Mouse (Mus musculus) c-Kit-positive CD71-positive TER-119-negative erythroid progenitor cells, embryonic 14.5 days (primary cell): ENCODE data around the gene Slc5a5.

ENCODE experiments used
- DNase-seq: peaks from one replicate; pipeline ENCODE4 v3.0.0-alpha.2; 2013; ENCODE audit warnings: low read depth

The Slc5a5 gene

DNA sequence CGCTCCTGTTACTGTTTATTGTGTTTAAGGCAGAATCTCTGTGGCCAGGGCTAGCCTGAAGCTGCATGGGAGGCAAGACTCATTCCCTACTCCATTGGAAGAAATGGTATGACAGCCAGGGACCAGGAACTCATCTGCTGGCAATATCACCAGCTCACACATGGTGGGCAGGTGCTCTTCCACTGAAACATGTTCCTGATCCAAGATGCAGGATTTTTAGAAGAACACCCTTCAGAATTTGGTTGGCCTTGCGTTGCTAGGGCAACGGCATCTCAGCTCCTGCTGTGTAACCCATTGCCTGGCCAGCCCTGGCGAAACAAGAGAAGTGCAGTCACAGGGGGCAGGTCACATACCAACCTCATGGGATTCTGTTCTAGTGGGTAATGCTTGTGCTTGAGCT lies 13.1 kb downstream of the Slc5a5 start:
- no peak for DNase-seq

DNA sequence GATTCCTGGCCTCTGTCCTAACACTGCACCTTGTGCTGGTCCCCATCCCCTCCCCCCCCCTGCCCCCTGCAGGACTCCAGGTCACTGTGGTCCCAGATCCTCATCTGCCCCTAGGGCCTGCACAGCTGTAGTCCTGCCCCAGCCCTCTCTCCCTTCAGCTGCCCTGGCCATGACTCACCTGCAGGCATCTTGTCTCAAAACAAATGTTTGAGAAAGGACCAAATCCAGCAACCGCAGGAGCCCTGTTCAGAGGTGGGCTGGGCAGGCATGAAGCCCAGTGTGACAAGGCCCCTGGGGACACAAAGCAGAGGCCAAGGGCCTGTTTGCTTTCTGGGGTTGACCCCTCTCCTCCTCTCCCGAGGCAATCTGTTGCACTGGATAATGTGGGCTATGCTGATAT lies 14.4 kb downstream of the Slc5a5 start:
- no peak for DNase-seq

DNA sequence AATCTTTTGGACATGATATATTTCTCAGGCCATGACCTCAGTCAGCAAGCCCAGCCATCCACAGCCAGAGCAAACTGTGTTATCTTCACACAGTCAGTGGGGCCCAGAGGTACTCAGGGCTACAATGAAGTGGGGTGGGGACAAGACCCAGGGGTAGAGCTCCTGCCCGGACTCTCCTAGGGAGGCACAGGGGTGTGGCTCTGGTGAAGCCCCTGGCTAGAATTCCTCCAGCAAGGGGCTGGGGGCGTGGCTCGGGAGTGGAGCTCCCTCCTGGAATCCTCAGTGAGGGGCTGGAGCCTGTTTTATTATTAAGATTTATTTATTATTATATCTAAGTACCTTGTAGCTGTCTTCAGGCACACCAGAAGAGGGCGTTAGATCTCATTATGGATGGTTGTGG lies 16.2 kb downstream of the Slc5a5 start:
- DNase-seq = no peak

DNA sequence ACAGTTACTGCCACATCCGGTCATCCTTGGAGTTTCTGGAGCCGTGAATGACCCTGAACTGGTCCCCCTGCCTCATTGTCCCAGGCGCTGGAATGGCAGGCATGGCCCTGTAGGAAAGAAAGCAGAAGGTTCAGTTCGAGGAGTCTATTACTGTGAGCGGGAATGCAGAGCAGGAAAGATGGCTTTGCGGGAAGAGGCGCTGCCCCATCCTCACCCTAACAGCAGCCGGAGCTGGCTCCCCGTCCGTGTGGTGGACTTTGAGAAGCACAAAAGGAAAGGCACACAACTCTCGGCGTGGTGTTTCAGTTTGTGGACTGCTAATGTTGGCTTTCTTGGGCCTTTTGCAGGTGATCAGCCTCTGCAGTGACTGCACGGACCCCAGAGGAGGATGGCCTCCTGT lies 18.1 kb downstream of the Slc5a5 start:
- DNase-seq = no peak

DNA sequence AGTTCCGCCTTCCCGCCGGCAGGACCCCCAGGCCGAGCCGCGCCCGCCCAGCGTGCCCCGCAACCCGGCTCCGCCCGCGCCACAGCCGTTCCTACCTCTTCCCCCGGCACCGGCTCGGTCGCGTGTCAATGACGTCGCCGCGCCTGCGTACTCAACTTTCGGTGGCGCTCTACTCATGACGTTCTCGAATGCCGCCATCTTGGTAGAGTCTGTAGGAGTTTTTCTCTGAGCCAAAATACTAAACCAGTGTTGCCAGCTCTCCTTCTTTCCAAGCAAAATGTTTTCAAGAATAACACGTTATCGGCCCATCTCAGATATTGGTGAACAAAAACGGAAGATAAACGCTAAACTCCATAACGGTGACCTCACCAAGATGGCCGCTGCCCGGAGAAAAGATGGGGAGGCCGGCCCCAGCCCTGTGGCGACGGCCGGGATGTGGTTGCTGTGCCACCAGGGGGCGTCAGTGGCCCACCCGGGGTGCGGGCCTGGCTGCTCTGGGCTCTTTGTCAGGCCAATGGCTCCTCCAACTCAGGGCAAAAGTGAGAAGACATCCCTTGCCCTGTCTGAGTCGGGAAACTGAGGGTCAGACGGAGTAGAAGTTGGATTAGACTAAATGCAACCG lies 19.1 kb downstream of the Slc5a5 start, which contains the start of gene Ccdc124:
Gene Ccdc124 (minus strand): TSS at position 572 of the 622 bp plus-strand sequence.
- peak; percentile 91 for DNase-seq

DNA sequence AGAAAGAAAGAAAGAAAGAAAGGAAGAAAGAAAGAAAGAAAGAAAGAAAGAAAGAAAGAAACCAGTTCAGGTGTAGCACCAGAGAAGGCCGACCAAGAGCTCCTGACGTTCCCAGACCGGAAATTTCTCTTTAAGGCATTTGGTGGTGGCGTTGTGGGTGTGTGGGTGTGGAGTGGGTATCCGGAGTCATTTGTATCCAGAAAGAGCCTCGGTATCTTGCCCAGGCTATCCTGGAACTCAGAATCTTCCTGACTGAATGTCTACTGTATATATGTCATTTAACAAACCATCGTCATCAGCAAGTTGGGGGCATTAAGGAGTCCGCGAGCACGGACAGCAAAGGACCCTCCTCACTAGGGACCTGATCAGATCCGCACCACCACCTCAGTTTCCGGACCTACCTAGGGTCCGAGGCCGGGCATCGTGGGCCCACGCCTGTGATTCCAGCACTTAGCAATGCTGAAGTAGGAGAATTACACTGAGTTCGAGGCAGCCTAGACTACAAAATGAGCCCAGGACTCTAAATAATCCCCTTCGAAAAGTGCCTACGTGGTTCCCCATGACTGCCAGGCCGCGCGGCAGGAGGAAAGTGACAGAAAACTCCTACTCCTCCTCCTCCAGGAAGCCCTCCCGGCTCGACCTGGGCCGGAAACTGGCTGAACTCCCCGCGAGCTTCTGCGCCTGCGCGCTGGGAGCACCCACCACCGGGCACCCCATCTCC lies 19.8 kb downstream of the Slc5a5 start:
- no peak for DNase-seq

DNA sequence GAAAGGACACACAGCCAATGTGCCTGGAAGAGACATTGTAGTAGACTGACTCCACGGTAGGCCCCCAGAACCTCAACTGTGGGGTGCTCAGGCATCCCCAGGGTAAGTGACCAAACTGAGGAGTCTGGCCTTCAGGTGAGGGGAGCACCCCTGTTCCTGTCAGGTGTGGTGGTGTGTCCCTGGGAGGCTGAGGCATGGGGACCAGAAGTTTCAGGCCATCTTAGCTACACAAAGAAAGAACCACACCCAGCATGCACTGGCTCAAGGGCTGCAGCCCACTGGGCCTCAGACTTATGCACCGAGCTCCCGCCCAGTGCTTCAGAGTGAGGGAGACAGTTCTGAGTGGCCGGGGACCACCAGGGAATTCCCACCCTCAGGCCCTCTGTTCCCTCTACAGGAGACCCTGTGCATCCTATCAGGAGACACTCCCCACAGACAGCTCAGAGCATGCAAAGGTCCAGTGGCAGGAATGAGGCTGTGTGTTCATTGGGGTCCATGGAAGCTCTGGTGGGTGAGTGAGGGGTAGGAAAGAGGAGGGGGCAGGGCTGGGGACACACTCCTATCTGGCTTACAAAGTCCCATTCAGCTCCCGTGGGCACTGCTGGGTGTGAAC lies 21.3 kb downstream of the Slc5a5 start:
- no peak for DNase-seq

DNA sequence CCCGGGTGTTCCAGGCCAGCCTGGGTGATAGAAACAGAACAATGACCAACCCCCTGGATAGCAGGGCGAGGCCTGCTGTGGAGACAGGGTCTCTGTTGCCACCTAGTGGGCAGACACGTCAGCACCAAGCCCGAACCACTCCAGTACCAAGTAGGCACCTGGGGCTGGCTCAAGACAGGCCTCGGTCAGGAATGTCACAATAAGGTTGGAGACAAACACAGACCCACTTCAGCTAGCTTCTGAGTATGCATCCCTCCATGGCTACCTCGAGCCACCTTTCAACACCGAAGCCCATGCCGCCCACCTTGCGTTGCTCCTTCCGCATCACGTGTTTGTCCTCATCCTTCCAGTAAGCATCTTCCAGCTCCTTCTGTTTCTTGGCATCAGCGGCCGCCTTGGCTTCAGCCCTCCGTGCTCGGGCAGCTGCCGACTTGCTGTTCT lies 22.9 kb downstream of the Slc5a5 start:
- DNase-seq = no peak

DNA sequence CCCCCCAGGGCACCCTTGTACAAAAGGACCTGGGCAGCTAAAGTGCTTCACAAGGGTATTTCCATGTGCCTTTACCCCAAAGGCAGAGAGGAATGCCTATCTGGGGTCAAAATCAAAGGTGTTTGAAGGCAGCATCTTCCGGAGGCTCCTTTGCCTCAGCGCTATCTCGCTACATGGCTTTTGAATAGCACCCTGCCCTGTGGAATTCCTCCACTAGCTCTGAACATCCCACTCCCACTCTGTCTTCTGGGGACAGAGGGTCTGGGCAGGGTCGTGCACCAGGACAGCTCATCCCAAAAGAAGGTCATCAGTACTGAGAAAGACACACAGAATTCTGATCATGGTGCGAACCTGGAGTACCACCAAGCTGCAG lies 23.4 kb downstream of the Slc5a5 start:
- no peak for DNase-seq

DNA sequence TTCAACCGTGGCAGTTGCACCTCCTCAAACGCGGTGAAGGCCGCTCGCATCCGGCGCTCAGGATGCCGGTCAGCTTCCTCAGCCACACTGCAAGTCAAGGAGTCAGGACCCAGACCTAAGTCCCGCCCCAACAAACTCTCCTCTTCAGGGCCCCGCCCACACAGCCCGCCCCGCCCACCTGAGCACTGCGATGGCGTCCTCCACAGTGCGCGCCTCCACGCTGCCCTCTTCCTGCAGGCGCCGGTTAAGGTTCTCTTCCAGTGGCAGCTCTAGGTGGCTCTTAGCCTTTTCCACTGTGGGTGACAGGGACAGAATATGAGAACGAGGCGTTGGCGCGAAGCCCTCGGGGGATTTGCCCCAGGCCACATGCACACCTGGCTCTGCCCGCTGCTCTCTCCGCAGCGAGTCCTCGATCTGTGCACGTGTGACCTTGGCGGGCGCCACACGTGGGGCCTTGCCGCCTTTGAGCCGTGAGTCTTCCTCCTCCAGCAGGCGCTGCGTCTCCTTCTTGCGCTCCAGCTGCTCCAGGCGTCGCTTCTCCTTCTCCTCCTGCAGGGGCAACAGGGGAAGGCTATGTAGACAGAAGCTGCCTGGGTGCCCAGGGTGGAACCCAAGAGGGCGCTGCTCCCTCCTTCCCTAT lies 23.9 kb downstream of the Slc5a5 start:
- DNase-seq = no peak

DNA sequence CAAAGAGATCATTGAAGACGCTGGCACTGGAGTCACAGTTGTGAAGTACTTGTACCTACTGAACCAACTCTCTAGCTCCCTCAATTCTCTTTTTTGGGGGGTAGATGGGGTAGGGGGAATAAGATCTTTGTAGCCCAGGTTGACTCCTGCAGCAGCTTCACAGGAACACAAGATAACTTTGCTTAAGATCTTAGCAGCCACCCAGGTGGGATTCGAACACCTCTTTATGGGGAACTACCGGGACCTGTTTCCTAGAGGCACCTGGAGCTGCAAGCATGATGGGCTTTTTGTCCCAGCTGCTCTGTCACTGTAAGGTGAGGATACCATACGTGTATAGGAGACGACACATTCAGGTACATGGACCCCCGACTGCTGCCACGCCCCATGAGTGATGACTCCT lies 26.0 kb downstream of the Slc5a5 start:
- DNase-seq = no peak

DNA sequence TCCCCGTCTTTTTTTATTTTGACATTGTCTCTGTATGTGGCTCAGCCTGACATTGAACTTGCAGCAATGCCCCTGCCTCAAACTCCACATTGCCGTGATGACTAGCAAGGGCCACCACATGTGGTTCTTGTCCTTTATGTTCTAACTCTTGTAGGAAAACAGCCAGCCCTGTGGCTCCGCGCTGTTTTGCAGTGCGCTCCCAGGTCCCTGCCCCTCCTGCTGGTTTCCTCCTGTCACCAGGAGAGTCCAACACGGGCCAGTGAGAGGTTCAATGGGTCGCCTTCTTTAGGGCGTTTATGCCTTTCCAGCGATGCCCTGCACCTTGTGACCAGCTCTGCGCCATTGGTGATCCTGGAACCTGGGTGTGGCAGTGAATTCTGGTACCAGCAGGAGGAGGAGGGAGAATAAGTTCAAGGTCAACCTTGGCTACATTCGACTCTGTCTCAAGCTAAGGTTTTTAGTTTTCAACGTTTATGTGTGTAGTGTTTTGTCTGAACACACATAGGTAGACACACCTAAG lies 26.5 kb downstream of the Slc5a5 start:
- no peak for DNase-seq

DNA sequence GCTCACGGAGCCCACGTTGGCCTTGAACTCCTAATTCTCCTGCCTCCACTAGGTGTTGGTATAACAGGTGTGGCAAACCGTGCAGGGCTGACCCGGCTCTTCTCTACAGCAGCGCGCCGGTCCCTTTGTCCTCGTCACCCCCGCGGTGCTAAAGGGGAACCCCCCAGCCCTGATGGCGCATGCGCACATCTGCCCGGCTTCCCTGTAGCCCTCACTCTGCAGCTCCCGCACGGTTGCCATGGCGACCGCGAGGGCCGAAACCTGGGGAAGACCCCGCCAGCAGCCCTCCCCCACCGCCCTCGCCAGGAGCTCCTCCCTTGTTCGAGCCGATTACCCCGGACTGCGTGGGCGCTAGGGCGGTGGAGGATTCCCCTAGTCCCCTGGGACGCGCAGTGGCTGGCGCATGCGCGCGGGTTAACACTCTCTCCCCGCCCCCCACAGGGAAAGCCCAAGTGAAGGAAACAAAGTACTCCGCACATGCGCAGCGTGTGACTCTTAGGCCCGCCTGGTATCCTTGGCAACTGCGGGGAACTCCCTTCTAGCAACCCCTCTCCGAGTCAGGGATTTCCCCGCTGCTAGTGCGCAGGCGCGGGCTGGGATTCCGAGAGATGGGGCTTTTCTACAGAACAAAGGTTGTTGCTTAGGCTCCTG lies 27.1 kb downstream of the Slc5a5 start:
- DNase-seq = peak; percentile 100

DNA sequence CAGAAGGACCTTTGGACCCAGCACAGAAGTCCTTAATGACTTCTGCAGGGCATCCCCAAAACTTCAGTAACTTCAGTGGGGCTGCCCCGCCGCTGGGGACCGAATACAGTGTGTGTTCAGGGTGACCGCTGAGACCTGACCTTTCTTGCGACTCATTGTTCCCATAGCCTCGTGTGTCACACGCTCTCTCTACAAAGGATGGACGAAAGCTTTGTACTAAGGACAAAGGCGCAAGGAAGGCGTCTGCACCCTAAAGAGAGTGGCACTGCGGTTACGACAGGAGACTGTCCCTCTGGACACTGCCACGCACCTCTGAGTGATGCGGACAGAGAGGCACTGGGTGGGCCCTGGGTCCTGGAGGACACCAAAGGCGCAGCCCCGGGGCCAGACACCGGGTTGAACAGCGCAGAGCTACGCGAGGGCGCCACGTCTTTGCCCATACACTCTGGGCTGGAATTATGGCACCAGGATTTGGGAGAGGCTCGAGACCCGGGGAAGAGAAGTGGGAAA lies 27.8 kb downstream of the Slc5a5 start:
- DNase-seq = no peak

DNA sequence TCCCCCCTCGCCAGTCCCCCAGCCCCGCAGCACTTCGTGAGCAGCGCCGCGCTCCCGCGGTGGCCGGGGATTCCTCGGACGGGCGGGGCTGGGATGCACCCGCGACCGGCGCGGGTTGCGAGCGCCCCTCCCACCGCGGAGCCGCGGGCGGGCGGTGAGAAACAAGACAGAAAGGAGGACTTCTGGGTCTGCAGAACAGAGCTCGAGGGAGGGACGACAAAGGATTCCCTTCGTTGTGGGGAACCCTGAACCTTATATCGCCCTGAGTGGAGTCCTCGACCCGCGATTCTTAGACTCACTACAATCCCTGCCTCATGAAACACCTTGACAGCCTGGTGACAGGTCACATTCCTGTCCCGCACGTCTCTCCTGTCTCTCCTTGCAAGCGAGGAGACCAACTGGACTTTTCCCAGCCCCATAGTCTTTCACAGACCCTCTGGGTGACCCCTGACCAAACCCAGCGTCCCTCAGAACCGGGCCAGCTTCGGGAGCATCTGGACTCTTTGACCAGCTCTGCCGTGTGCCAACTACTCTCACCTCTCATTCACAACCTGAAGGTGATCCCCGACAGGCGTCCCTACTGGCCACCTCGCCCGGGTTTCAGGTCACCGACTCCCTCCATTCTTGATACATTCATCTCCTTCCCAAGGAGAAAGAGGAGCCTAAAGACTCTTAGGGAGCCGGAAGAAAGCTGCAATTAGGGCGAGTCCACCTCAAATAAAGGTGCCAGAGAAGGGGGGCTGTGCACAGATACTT lies 28.4 kb downstream of the Slc5a5 start:
- DNase-seq = no peak

DNA sequence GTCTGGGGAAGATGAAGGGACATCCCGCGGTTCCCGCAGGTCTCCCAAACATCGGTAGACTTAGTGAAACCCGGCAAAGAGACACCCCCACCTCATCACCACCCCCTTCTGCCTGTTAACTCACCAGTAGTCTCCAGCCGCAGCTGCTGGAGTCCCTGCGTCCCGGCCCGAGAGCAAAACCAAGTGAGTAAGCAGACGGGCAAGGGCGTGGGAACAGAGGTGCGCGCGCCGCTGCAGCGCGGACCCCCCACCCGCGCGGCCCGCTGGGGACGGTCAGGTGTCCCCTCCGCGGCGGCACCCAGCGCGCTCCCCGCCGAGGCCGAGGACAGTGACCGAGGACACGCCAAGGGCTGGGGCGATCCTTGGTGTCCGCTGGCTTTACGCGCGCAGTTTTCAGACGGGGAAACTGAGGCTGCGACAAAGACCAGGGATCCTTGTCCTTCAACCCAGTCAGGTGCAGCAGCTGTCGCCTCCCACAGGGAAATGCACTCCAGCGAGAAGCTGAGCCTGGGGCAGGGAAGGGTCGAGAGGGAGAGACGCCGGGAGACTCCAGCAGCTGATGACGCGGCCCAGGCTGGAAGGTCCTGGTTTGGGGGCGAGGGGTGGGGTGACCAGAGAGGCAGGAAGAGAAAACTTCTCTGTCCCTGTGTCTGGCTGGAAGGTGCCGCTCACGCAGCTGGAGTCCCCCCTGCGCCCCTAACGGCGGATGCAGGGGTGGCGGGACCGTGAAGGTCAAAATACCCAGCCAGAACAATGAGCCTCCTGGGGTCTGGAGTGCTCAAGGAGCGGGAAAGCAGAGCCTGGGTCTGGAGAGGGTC lies 29.5 kb downstream of the Slc5a5 start, which contains the start of gene Kcnn1:
Gene Kcnn1 (minus strand): TSS at position 435 of the 818 bp plus-strand sequence.
- no peak for DNase-seq

DNA sequence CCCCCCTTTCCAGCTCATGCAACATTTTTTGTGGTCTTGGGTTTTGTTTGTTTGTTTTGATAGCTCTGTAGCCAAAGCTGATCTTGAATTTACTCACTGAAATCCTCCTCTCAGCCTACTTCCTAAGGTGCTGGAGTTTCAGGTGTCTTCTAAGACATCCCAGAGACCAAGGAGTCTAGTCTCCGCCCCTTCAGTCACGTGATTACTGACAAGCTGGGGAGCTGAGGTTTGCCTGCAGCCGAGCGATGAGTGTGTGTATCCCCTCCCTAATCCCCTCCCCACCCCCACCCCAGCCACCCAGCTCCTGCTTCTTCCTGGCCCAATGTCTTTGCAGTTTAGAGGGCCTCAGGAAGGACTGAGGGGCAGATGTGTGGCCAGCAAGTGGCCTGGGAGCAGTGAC lies 35.0 kb downstream of the Slc5a5 start:
- DNase-seq = no peak

DNA sequence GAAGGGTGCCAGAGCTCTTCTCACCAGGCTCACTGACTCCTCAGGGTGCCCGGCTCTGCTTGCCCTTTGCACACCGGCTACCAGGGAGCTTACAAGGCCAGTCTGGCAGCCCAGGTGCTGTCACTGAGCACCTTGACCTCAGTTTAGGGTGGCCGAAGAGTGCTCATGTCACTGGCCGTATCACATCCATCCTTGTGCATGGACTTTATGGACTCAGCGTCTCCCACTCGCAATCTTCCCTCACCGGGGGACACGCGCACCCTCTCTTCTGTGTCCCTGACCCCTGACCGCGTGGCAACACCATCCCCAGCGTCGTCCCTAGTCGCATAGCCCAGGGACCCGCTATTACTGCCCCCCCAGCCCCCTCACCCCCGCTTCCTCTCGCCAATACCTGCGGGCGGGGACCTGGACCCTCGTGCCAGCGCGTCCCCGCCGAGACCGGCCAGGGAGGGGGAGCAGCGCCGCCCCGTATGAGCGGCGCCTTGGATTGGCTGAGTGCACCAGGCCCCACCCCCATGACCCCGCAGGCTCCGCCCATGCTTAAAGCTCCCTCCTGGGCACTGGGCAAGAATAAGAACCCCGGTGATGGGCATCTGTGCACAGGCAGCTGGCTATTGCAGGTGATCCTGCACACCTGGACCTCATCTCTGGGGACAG lies 35.9 kb downstream of the Slc5a5 start:
- no peak for DNase-seq

DNA sequence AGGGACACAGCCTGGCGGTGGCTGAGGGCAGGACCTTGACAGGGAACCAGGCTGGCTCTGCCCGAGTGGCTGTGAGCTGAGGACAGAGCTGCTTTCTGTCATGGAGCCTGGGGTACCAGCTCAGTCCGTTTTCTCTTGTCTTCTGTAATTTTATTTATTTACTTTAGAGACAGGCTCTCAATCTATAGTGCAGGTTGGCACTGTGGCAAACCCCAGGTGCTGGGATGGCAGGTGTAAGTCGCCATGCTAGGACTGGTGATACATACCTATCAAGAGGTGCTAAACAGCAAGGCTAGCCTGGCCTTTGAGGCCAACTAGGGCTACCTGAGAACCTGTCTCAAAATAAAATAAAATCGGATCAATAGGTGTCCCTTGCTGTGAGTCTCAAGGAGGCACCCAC lies 36.5 kb downstream of the Slc5a5 start:
- no peak for DNase-seq

DNA sequence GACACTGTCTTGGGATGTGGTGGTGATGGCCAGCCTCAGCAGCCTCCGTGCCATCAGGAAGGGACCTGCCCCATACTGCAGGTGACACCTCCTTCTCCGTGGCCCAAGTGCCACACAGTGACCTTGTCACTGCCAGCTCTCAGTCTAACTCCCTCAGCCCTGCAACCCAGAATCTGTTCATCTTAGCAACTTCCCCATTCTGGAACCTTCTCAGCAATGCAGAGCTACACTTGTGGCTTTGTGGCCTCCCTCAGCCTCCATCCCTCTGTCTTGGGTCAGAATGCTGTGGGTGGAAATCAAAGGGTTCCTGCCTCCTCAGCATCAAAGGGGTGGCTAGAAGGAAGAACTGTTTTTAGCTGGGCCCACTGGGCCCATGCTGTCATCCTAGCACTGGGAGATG lies 38.7 kb downstream of the Slc5a5 start:
- no peak for DNase-seq
